Mouse (Mus musculus): Measurements from ENCODE around the gene Pmepa1.

DNA sequence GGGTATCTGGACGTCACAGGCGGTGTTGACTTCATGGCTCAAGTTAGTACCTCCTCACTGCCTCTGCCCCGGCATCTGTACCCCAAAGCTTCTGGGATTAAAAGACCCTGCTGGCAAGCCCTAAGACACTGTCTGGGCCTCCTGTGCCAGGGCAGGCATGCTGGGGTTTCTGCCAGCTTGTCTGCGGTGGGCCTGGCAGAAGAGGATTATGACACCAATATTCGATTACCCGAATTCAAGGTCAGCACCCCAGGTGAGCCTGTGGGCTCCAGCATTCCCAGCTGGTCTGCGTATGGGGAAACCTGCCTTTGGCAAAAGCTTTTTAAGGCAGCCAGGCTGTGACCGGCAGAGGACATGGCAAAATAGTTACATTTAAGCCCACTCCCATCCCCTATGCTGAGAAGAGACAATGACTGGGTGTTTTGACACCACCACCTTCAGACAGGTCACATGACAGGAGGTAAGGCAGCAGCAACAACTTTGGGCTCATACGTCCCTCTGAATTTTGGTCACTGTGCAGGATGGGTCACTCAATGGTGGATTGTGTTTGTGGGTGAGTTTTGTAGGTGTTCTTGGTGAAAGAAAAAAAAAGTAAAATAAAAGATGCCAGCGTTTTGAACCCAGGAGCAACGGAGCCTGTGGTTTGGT lies 5.6 kb downstream of the Pmepa1 start:
- no peak for TF ChIP-seq POLR2A (IDR thresholded peaks at IDR 0.05; ENCODE audit: extremely low read depth, insufficient read depth, low read length)
- TF ChIP-seq CTCF (IDR thresholded peaks at IDR 0.05; ENCODE audit: low read depth, low read length) = no peak

Measured in liver, adult 2 months (tissue).